Mouse (Mus musculus) layer of hippocampus, postnatal 25 days (tissue): ENCODE measurements around the gene P3h2. TPM values are rescaled to one million over a fixed set of nuclear protein-coding genes. Genes with fewer than 3 reads are reported as not detected.
A peak's percentile ranks its signal among the peaks of the same experiment; 100 is the strongest.

Source experiments
- DNase-seq, 2 experiments: peaks; one replicate each; pipeline ENCODE4 v3.0.0; 2022; ENCODE audit warnings: mixed read lengths in 2 of 2, low spot score in 1 of 2; ENCODE audit errors: extremely low spot score in 1 of 2
- total RNA-seq, 2 experiments: library from RNA; stranded (reverse); gene quantifications; 2 replicates each; pipeline ENCODE4 v1.2.3; 2021

The P3h2 gene
- total RNA-seq = 1 to 10 TPM; 2.8 to 3.8 TPM

DNA sequence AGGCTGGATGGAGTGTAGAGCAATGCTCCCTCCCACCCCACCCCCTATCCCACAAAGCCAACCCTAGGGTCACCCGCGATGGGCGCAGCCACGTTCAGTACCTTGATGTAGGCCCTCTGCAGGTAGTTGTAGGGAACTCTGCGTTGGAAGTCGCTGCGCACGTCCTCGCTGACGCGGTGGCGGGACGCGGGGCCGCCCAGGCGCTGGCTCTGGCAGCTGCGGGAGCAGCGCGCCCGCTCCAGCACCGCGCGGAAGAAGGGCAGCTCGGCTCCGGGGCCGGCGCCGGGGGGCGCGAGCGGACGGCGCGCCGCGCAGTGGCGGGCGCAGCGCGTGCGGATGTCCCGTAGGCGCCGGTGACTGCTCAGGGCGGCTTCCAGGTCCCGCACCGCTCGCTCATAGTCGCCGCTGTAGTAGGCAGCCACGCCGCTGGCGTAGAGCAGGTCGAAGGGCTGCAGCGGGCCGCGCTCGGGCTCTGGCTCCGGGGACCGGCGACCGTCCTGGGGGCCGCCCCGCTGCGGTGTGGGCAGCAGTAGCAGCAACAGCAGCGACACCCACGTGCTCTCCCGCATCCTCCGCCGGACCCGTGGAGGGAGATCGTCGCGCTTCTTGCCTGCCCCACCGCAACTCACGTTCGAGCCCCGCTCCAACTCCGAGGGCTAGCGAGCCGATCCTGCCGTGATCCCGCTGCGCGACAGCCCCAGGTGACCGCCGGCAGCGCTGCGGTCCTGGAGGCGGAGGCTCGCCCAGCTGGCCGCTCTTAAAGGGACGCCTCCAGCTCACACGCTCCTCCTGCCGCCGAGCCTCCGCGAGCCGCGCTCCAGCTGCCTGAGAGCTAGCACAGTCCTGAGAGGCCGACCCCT is at the start of gene P3h2:
P3h2 (minus strand) TSS at position 670 of the 860 bp plus-strand sequence.
- DNase-seq = peak; percentile 43 to 49

DNA sequence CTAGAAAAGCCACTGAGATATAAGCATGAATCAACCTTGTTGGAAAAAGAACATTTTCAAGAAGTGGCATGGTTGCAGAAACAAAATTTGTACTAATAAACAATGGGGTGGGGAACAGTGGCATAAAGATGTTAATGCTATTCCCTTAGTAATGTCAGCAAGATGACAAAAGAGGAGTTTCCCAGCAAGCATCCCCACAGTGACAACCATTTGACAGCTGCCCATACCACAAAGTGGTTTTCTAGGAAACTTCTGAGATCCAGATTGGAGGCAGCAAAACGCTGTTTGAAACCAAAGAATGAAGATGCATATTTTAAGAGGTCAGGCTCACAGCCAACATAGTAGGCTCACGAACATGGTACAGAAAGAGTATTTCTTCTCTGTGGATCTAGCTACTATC is 46.7 kb upstream of the P3h2 start:
- DNase-seq = no peak

DNA sequence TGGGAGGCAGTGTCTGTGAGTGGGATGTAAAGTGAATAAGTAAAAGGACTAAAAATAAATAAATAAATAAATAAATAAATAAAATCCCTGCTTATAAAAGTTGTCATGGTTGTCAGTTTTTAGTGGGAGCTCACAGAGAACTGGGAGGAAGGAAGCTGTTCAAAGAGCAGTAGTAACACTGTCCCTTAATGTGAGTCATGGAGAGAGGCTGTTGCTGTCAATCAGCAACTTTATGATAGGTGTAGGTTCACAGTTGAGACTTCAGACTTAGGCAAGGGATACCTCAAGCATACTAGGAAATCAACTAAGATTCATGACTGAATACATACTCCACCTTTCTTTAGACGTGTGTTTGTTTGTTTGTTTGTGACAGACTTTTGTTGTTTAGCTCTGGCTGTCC is 45.4 kb upstream of the P3h2 start:
- DNase-seq = no peak

DNA sequence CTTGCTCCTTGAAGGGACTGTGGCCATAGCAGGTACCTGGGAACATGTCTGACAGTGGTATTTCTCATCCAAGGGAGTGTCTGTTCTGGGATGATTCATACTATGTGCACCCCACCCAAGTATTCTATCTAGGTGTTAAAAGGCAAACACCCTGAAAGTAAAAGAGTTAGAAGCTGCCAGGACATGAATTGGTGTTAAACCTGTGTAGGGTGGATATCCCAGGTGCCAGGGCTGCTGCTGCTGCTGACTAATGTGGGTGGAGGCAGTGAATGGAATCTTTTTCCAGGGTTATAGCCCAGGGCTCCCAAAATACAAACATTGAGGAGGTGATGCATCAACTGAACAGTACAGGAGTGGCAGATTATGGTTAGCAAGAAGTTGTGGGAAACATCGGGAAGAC is 41.3 kb upstream of the P3h2 start:
- DNase-seq = no peak

DNA sequence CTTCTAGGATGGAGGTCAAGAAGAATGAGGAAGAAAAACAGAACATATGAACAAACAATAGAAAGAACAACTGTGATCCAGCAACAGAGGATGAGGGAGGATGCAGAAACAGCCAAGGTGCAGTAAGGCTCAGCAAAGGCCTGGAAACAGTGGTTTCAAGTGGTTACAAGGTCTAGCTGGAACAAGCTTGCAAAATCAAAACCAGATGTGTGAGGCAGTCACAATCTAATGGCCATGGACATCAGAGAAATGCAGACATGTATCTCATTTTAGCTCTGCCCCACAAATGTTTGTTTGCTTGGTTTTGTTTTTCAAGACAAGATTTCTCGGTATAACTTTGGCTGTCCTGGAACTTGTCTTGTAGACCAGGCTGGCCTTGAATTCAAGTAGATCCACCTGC is 25.5 kb upstream of the P3h2 start:
- no peak for DNase-seq

DNA sequence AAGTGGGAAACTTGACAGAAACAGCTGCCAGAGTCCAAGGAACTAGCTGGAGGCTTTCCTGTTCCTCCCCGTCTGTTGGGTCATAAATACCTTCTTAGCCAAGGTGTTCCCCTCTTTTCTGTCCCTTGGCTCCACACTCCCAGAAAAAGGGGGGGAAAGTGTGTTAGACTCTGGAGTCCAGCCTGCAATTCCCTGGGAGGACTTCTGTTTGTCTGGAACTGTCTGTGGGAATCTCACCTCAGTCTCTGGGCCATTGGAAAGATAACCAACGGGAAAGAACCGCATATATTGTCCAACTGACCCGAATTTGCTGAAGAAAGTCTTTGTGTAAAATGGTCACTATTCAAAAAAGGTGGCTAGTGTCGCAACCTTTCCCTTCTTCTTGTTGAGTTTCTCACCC is 1.0 kb upstream of the P3h2 start:
- no peak for DNase-seq

DNA sequence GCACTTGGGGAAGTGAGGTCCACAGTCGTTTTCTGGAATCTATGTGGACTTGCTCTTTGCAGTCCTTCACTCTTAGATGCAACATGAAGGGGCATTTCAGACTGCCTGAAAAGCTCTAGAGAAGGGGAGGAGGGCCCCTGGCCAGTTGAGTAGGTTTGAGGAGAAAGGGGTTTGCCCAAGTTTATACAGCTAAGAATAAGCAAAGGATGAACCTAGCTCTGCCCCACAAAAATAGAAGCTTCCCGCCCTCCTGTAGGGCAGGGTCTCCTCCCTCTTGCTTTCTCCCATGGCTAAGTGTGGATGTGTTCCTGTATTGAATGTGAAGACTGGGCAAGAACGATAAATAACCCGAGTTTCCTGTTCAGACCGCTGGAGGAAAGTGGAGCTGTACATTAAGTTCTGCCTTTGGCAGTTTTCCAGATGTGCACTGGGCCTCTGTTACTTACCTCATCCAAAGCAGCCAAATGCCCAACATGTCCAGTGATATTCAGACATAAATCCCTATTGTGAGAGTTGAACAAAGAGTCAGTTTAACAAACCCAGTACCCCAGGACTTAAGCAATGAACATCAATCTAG is 545 bp upstream of the P3h2 start:
- no peak for DNase-seq

DNA sequence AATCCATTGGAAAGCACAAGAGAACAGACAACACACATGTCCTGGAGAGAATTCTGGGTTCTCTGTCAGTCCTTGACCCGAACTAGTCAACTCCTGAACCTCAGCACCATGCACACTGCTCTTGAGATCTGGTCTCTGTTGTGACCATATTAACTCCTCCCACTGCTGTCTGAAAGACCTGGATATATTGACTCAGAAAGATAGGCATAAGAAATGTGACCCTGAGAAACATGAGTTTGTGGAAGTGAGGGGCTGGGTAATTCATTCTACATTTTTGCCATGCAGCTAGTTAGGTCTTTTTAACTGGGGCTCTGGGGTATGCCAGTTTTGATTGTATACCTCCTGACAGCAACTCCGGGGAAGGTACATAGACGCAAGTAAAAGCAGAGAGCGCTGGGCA is 1.3 kb downstream of the P3h2 start:
- DNase-seq = no peak

DNA sequence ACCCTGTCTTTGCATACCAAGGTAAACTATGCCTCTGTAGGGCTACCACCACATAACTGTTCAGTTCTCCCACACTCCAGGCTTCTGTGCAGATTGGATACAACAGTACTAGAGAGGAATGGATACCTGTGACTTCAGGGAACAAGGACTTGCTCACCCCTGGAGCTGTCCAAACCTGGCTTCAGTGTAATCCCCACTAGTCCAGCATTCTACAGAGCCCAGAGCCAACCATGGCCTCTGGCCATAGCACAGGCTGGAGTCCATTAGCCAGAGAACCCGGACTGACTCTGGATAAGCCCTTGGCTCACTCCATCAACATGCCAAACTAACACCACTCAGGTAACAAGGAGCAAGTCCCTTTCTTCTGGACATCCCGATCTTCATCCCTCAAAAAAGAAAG is 2.7 kb downstream of the P3h2 start:
- no peak for DNase-seq

DNA sequence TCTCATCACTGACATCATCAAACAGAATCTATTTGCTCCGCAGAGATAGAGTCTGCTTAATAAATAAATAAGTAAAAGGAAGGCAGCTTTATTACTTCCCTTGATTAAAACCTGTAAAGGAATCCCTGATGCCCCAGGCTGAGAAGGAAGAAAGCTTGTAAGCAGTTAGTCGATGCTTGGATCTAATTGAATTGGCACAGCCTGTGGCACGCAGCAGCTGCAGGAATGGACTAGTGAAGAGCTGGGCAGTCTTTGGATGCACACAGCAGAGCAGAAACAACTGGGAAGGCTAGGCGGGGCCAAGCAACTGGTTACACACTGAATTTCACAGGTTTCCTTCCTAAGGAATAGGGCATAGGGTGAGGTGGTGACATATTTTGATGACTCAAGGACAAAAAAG is 5.4 kb downstream of the P3h2 start:
- no peak for DNase-seq

DNA sequence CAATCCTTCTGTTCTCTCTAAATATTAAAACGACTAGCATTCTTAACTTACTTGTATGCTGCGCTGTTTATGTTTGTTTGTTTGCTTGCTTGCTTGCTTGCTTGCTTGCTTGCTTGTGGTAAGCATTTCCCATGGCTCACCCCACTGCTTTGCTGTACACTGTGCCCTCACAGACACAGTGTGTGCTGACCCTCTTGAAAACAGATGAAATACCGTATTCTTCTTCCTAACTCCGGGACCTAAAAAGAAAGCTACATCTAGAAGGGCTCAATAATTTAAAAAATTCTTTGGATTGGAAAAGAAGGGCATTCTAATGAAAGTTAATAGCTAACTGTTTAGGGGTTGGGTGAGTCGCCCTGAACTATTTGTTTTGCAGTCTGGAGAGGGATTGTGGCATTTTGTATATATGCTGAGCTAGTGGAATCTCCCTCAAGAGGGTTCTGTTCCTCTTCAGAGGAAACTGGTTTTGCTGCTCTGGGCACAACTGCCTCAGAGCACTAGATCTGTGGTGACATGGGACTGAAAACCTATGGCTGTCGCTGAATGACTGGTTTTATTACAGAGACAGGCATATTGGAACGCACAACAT is 9.8 kb downstream of the P3h2 start:
- DNase-seq = no peak

DNA sequence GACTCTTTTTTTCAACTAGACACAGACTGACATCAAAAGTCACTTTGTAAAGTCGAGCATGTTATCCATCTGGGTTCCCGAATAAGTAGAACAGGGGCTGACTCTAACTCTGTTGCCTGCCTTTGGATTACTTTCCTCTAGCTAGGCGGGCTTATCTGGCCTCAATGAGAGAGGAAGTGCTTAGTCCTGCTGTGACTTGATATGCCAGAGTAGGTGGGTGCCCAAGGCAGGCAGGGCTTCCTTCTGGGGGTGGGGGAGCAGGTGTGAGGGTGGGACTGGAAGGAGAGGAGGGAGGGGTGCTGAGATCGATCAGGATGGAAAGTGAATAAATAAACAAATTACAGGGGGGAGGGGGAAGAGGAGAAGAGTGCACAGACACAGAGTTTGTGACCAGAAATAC is 11.7 kb downstream of the P3h2 start:
- no peak for DNase-seq

DNA sequence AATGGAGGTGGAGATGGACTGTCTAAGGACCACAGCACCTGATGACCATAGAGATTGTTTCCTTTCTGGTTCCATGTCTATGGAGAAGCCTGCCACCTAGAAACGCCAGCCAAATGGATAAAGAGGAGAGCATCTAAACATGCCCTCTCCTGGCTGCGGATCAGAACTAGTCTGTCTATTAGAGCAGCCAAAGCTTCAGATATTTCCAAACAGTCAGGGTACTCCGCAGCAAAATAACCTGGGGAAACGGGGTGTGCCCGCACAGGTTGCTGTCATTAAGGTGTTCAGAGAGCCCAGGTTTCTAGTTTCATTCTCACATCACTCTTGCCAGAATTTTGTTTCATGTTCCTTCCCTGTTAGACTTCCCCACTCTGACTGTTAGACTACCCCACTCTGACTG is 16.6 kb downstream of the P3h2 start:
- no peak for DNase-seq

DNA sequence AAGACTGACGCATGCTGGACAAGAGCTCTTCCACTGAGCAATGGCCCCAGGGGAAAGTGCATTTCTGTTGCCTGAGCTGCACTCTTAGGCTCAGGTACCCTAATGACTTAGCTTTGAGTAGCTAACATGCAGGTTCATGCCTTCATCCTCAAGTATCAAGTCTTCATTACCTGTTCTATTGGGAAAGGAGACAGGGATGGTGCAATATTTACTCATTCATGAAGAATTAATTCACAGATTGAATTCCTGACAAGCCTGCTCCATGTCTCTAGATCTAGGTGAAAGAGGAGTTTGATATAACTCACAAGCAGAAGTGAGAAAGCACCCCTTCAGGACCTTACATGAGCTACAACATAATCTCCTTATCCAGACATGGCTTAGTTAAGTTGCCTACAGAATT is 17.3 kb downstream of the P3h2 start:
- DNase-seq = no peak

DNA sequence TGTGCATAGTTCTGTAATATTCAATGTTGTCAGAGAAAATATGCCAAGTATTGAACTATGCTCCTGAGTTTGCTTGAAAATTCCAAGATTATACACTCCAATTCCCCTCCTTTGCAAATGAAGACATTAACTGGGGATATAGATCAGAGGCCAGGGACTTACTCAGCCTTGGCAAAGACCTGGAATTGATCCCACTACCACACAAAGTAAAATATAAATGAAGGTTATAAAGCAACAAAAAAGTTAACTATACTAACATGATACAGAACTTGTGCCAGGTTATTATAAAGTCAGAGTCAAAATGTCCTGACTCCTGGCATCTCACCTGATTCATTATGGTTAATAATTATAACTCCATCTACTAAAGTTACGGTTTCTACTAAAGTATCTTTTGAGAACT is 18.6 kb downstream of the P3h2 start:
- no peak for DNase-seq

DNA sequence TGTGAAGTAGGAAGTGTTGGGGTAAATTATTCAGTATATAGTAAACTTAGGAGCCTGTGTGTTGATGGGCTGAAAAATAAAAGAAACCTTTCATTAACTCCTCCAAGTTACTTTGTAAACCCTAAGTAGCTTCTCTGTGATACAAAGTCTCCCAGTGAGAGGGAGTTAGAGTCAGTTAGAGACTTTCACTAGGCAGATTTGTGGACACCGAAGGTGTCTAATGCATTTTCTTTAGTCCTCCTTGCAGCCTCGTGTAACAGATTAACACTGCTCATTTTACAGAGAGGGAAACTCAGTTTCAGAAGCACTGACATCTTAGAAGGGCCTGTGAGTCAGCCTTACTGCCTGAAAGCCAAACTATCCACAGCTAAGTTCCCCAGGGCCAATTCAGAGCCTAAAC is 20.4 kb downstream of the P3h2 start:
- no peak for DNase-seq

DNA sequence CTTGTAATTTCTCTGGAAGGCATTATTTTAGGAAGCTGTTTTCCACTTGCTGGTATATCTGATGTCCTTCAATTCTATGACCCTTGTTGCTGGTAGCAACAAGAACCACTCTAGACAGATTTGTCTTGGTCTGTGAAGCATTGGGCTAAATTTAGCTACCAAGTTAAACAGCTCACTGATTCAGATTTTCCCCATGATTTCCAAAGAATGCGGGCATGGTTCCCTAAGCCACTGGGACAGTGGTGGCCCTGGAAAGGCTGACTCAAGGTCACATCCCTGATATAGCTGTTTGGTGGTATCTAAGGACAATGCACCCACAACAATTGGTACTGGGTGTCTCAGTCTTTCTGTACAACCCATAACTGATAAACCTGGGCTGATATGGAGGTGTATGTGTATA is 22.8 kb downstream of the P3h2 start:
- DNase-seq = no peak

DNA sequence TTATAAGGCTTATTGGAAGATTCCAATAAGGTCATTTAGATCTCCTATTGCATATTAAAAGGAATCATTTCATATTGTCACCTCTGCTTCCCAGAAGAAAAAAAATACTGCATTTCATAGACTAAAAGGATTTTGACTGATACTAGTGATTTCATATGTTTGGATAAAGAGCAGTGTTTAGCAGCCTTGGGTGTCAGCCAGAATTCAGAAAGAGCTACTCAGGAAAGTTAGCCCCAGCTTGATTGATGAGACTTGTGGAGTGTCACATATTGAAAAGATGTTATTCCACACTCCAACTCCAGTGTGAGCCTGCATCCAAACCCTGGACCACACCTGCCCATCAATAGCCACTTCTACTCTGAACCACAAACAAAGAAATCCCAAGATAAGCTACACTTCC is 23.2 kb downstream of the P3h2 start:
- no peak for DNase-seq

DNA sequence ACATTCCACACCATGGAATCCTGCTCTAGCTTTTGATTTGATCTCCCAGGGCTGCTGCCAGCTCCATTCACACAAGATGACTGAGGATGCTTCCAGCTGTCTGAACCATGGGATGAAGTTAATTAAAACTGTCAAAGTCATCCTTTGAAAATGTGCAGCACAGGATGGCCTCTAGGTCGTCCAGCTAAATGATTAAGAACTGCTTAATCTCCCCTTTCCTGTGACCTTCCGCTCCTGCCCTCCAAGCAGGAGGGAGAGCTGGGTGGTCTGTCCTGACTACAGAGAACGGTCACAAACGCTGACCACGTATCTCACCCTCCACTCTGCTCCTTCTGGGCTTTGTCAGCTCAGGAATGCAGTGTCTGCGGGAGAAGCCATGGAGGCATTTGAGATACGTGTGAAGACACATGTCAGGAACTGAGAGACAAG is 26.6 kb downstream of the P3h2 start:
- no peak for DNase-seq

DNA sequence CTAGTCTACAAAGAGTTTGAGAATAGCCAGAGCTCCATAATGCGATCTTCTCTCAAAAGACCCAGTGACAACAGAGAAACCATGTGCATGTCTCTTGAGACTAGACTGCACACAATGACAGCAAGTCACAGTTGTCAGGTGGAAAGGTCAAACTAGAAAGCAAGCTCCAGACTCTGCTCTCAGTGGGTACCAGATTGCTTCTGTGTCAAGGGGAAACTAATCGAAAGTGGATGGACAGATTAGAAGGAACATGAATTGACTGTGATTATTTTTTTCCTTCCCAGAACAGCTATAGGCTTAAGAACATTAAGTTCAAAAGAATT is 27.5 kb downstream of the P3h2 start:
- DNase-seq = no peak

DNA sequence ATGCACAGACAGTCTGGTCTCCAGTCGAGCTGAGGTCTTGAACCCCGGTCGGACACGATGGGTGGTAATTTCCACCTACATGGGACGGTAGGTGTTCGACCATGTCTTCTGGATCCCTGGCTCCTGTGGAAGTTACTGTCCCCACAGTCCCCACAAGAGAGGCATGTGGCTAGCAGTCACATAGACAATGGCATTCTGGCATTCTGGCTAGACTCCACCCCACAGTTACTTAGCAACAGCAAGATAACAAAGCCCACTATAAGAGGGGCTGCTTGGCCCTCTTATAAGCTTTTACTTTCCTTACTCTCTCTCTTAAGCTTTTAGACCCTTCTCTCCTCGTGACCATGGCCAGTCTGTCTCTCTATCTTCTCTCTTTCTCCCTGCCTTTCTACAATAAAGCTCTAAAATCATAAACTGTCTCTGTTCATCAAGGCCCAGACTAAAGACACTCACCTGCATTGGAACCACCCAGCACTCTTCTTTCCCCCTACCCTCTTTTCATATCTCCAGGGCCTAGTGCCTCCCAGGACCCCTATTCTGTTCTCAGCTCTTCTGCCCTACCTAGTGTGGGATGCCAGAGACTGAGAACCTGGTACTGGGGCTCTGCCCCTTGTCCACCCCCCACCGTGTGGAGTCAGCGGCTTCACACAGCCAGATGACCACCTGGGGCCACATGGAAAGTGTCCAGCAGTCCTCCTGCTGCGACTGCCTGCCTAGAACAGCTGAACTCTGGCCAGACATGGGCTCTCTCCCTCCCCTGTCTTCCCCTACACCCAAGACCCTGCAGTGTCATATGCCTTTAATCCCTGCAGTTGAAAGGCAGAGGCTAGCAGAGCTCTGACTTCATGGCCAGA is 28.1 kb downstream of the P3h2 start:
- no peak for DNase-seq
